Mouse (Mus musculus) thymus, postnatal 14 days (tissue): ENCODE measurements around the gene Slc10a1.
A peak's percentile ranks its signal among the peaks of the same experiment; 100 is the strongest.

Source experiments
- DNase-seq: peaks from one replicate; pipeline ENCODE4 v3.0.0; 2021

Slc10a1 gene

DNA sequence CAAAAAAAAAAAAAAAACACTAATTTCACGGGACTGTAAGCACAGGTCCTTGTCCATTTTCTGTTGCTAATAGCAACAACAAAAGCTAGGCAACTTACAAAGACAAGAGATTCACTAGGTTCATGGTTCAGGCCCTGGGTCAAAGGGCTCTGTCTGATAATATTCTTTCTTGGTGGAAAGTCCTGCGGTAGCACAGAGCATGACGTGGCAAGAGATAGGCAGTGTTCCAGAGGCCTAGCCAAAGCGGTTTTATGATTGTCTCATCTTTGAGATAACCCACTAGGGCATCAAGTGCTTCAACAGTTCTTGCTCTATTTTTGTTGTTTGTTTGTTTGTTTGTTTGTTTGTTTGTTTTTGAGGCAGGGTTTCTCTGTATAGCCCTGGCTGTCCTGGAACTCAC, 42.0 kb downstream of the Slc10a1 start:
- no peak for DNase-seq

- DNase-seq: no peak
These were observed 42.6 kb downstream of the Slc10a1 start for GRCm38 (mm10) chr12:80925919-80926318.

DNA sequence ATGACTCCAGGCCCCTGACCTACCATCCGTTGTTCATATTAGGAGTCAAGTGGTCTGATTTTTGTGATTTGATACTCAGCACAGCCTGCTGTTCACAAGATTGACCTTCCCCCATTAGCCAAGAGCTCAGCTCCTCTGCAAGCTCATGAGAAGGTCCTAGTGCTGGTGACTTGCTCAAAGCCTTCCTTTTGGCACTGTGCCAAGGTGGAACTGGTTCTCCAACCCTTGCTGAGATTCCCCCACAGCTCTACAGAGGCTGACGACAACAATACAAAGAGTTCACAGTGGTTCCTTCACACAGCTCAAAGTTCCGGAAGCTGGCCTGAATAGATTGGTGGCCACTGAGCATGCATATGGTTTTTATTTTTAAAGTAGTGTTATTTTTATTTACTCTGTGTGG, 44.3 kb downstream of the Slc10a1 start:
- DNase-seq: no peak

GRCm38 (mm10) chr12:80923602-80924001, 44.9 kb downstream of the Slc10a1 start:
- DNase-seq: no peak

GRCm38 (mm10) chr12:80922869-80923268, 45.6 kb downstream of the Slc10a1 start:
- no peak for DNase-seq

- no peak for DNase-seq
These were observed 47.2 kb downstream of the Slc10a1 start for GRCm38 (mm10) chr12:80921301-80921700.

- DNase-seq: peak; percentile 70
These were observed 50.7 kb downstream of the Slc10a1 start for GRCm38 (mm10) chr12:80917764-80918163.

- no peak for DNase-seq
These were observed 58.9 kb downstream of the Slc10a1 start for GRCm38 (mm10) chr12:80909631-80910030.
